Mouse (Mus musculus) CD8-positive naive resting alpha-beta T cell, adult 57 days (primary cell): ENCODE measurements around the gene Taar7a. TPM values are rescaled to one million over a fixed set of nuclear protein-coding genes. Genes with fewer than 3 reads are reported as not detected.

Source experiments
- total RNA-seq: library from RNA; stranded (reverse); gene quantifications from one replicate; pipeline ENCODE4 v1.2.4, GENCODE M21; 2023

Gene Taar7a
- total RNA-seq = not detected

DNA sequence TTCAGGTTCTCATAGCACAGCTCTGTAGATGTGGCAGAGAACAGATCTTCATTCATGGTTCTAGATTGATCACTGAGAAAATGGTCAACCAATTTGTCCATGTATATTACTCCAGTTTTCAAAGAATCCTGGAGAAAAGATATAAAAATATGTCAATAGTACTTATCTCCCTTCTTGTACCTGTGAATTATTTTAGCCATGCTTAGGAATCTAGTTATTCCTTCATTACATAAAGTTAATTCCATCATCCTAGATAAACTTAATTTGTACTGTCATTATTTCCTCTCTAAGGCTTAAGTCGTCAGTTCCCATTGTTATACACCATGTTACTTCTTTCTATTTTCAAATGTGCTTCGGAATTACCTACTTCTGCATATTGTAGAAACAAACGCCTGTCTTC, at the start of gene Taar7a:
TSS of gene Taar7a (minus strand) at position 101 of the 400 bp plus-strand sequence.

DNA sequence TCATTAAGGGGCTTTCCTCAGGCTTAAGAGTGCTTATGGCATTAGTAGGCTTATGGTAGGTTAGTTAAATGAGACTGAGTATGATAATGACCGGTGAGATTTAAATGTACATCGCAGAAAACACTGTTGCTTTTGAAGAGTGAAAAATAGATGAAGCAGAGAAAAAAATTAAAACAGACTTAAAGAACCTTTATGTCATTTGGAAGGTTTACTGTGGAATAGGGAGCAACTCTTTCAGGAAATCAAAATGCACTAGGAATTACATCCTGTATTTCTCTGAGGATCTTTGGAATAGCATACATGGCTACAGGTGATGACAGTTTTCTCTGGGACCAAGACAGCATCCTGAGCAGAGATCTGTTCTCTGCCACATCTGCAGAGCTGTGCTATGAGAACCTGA, 44.0 kb upstream of the Taar7a start, which contains the start of gene Taar7e:
TSS of gene Taar7e (plus strand) at position 301 of the 400 bp plus-strand sequence.

GRCm38 (mm10) chr10:24026922-24027321, 33.6 kb upstream of the Taar7a start, which contains the start of gene Taar7d:
Taar7d (plus strand) TSS chr10:24027222.

DNA sequence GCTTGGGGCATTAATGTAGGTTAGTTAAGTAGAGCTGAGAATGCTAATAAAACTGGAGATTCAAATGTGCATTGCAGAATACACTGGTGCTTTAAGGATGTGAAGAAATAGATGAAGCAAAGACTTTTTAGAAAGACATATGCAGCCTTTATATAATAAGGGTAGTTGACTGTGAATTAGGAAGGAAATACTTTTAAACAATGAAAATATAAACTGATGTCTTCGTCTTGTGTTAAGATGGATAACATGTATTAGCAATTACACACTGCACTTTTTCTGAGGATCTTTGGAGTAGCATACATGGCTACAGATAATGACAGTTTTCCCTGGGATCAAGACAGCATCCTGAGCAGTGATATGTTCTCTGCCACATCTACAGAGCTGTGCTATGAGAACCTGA, 6.4 kb upstream of the Taar7a start, which contains the start of gene Taar7b:
TSS of gene Taar7b (plus strand) at position 301 of the 400 bp plus-strand sequence.

GRCm38 (mm10) chr10:23985546-23985945, 7.7 kb downstream of the Taar7a start, which contains the start of gene Taar6:
Taar6 (minus strand) TSS chr10:23985646.

DNA sequence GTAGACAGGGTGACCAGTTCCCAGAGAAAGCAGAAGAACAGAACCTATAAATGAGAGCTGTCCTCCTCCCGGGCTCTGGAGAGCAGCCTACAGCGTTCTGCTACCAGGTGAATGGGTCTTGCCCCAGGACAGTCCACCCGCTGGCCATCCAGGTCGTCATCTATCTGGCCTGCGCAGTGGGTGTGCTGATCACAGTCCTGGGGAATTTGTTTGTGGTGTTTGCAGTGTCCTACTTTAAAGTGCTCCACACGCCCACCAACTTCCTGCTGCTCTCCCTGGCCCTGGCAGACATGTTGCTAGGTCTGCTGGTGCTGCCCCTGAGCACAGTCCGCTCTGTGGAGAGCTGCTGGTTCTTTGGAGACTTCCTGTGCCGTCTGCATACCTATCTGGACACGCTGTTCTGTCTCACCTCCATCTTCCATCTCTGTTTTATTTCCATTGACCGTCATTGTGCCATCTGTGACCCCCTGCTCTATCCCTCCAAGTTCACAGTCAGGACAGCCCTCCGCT, 22.6 kb downstream of the Taar7a start, which contains the start of gene Taar5:
TSS of gene Taar5 (plus strand) at position 51 of the 510 bp plus-strand sequence.

GRCm38 (mm10) chr10:23960444-23960915, 32.8 kb downstream of the Taar7a start, which contains the start of gene Taar4:
Taar4 (plus strand) TSS chr10:23960494.

GRCm38 (mm10) chr10:23949508-23950005, 43.7 kb downstream of the Taar7a start, which contains the start of gene Taar3:
Taar3 (plus strand) TSS chr10:23949558.

Other genes starting within 250 kb of the Taar7a start
- gene Rps12, start 206.2 kb downstream of the Taar7a start, total RNA-seq = 1,357 TPM
- not detected for gene Slc18b1, start 196.5 kb downstream of the Taar7a start, total RNA-seq
- gene Vnn3, start 142.0 kb downstream of the Taar7a start, total RNA-seq = not detected
- gene Vnn1, start 98.8 kb downstream of the Taar7a start, total RNA-seq = not detected
- not detected for gene Taar1, start 73.1 kb downstream of the Taar7a start, total RNA-seq
- gene Taar2, start 54.9 kb downstream of the Taar7a start, total RNA-seq = not detected
- not detected for gene Taar3, start 43.9 kb downstream of the Taar7a start, total RNA-seq
- gene Taar4, start 33.0 kb downstream of the Taar7a start, total RNA-seq = not detected
- gene Taar5, start 22.8 kb downstream of the Taar7a start, total RNA-seq = not detected
- not detected for gene Taar6, start 7.8 kb downstream of the Taar7a start, total RNA-seq
- not detected for gene Taar7b, start 6.5 kb upstream of the Taar7a start, total RNA-seq
- gene Taar7d, start 33.7 kb upstream of the Taar7a start, total RNA-seq = not detected
- not detected for gene Taar7e, start 44.1 kb upstream of the Taar7a start, total RNA-seq
- gene Taar7f, start 56.0 kb upstream of the Taar7a start, total RNA-seq = not detected
- not detected for gene Taar8a, start 83.0 kb upstream of the Taar7a start, total RNA-seq
- not detected for gene Taar8b, start 98.8 kb upstream of the Taar7a start, total RNA-seq
- not detected for gene Taar8c, start 108.4 kb upstream of the Taar7a start, total RNA-seq
- gene Taar9, start 116.1 kb upstream of the Taar7a start, total RNA-seq = not detected
- 38.6 TPM for gene Stx7, start 155.8 kb upstream of the Taar7a start, total RNA-seq
- gene Moxd1, start 230.0 kb upstream of the Taar7a start, total RNA-seq = not detected